Mouse (Mus musculus): ENCODE measurements around the gene Slfn5. TPM values are rescaled to one million over a fixed set of nuclear protein-coding genes. Genes with fewer than 3 reads are reported as not detected.
A peak's percentile ranks its signal among the peaks of the same experiment; 100 is the strongest.

Gene Slfn5
- 0.74 and 0.86 TPM in 2 replicates for polyA plus RNA-seq (2014; fragmentation: Nextera tagmentation; extraction: Ambion mirVana)

- Histone ChIP-seq H3K27ac (ENCODE audit: low read depth, low read length) (no peak within 1 kb of the TSS), H3K9ac (ENCODE audit: low read length) (no peak within 1 kb of the TSS), H3K4me3 (ENCODE audit: low read depth, low read length) (no peak within 1 kb of the TSS), H3K9me3 (ENCODE audit: control insufficient read depth, low read length) (no peaks in the 10 kb centered on the region), H3K36me3 (ENCODE audit: control insufficient read depth, insufficient read depth, low read length) (no peaks in the 10 kb centered on the region), H3K4me2 (ENCODE audit: low read depth) (peak within 1 kb of the TSS; percentile 28), H3K4me1 (ENCODE audit: control insufficient read depth, insufficient read depth, low read length) (peaks cover 2% of the 10 kb centered on the region; the same call in 1 of the 2 replicates), H3K27me3 (ENCODE audit: control insufficient read depth, insufficient read depth, low read length) (peaks cover 30% of the 10 kb centered on the region)
- 9% methylated on average over 10 of the region's 10 CpGs for WGBS
- ATAC-seq (ENCODE audit: insufficient read depth, low FRiP score, low TSS enrichment) (no peak), DNase-seq (ENCODE audit: low spot score) (no peak)
Observed at GRCm38 (mm10) chr11:82950736-82951481, at the start of gene Slfn5. Gene Slfn5, plus strand, starts transcription at chr11:82951349.

GRCm38 (mm10) chr11:82901606-82902310 is 49.4 kb upstream of the Slfn5 start:
- 87% methylated on average over 20 of the region's 20 CpGs for WGBS
- H3K4me3 ChIP-seq (ENCODE audit: low read depth, low read length) = no peak overlapping the region

GRCm38 (mm10) chr11:82904952-82905351 is 46.2 kb upstream of the Slfn5 start:
- Histone ChIP-seq H3K9me3 (ENCODE audit: control insufficient read depth, low read length) (no peaks in the 10 kb centered on the region), H3K36me3 (ENCODE audit: control insufficient read depth, insufficient read depth, low read length) (peaks cover 12% of the 10 kb centered on the region), H3K27me3 (ENCODE audit: control insufficient read depth, insufficient read depth, low read length) (no peaks in the 10 kb centered on the region), H3K9ac (ENCODE audit: low read length) (no peak overlapping the region), H3K4me2 (ENCODE audit: low read depth) (no peak overlapping the region), H3K4me3 (ENCODE audit: low read depth, low read length) (no peak overlapping the region), H3K27ac (ENCODE audit: low read depth, low read length) (no peak overlapping the region), H3K4me1 (ENCODE audit: control insufficient read depth, insufficient read depth, low read length) (peaks cover 3% of the 10 kb centered on the region; the same call in 1 of the 2 replicates)
- DNase-seq (ENCODE audit: low spot score) (no peak), ATAC-seq (ENCODE audit: insufficient read depth, low FRiP score, low TSS enrichment) (no peak)
- WGBS = 72% methylated on average over 8 of the region's 8 CpGs

More at GRCm38 (mm10) chr11:82901606-82902310, 49.4 kb upstream of the Slfn5 start:
- ATAC-seq (ENCODE audit: insufficient read depth, low FRiP score, low TSS enrichment) = no peak
- Histone ChIP-seq H3K9ac (ENCODE audit: low read length) (no peak overlapping the region), H3K27me3 (ENCODE audit: control insufficient read depth, insufficient read depth, low read length) (no peaks in the 10 kb centered on the region), H3K36me3 (ENCODE audit: control insufficient read depth, insufficient read depth, low read length) (peaks cover 12% of the 10 kb centered on the region), H3K27ac (ENCODE audit: low read depth, low read length) (no peak overlapping the region), H3K4me2 (ENCODE audit: low read depth) (no peak overlapping the region), H3K4me1 (ENCODE audit: control insufficient read depth, insufficient read depth, low read length) (no peaks in the 10 kb centered on the region), H3K9me3 (ENCODE audit: control insufficient read depth, low read length) (no peaks in the 10 kb centered on the region)
- no peak for DNase-seq (ENCODE audit: low spot score)

- H3K4me3 ChIP-seq (ENCODE audit: low read depth, low read length) = no peak overlapping the region
Observed at GRCm38 (mm10) chr11:82905816-82906215, 45.3 kb upstream of the Slfn5 start.

GRCm38 (mm10) chr11:82907651-82908607 is 43.2 kb upstream of the Slfn5 start, which contains the start of gene Nle1:
Gene Nle1, minus strand, starts transcription at chr11:82908411.
- Histone ChIP-seq H3K9me3 (ENCODE audit: control insufficient read depth, low read length) (no peaks in the 10 kb centered on the region), H3K4me2 (ENCODE audit: low read depth) (peak within 1 kb of the TSS; percentile 79), H3K4me1 (ENCODE audit: control insufficient read depth, insufficient read depth, low read length) (peaks cover 3% of the 10 kb centered on the region; the same call in 1 of the 2 replicates), H3K27ac (ENCODE audit: low read depth, low read length) (no peak within 1 kb of the TSS), H3K36me3 (ENCODE audit: control insufficient read depth, insufficient read depth, low read length) (peaks cover 6% of the 10 kb centered on the region), H3K4me3 (ENCODE audit: low read depth, low read length) (peak within 1 kb of the TSS; percentile 80), H3K9ac (ENCODE audit: low read length) (peak within 1 kb of the TSS; percentile 83), H3K27me3 (ENCODE audit: control insufficient read depth, insufficient read depth, low read length) (no peaks in the 10 kb centered on the region)
- ATAC-seq (ENCODE audit: insufficient read depth, low FRiP score, low TSS enrichment) = peak; percentile 60
- 2% methylated on average over 71 of the region's 73 CpGs for WGBS
- DNase-seq (ENCODE audit: low spot score) = peak; percentile 92

More at GRCm38 (mm10) chr11:82905816-82906215, 45.3 kb upstream of the Slfn5 start:
- H3K4me2 ChIP-seq (ENCODE audit: low read depth) = no peak overlapping the region
- no peak for DNase-seq (ENCODE audit: low spot score)
- ATAC-seq (ENCODE audit: insufficient read depth, low FRiP score, low TSS enrichment) = no peak
- no peak overlapping the region for H3K9ac ChIP-seq (ENCODE audit: low read length)
- 96% methylated on average over 5 of the region's 5 CpGs for WGBS
- no peak overlapping the region for H3K27ac ChIP-seq (ENCODE audit: low read depth, low read length)
- H3K4me1 ChIP-seq (ENCODE audit: control insufficient read depth, insufficient read depth, low read length) = peaks cover 3% of the 10 kb centered on the region; the same call in 1 of the 2 replicates
- H3K9me3 ChIP-seq (ENCODE audit: control insufficient read depth, low read length) = no peaks in the 10 kb centered on the region
- H3K27me3 ChIP-seq (ENCODE audit: control insufficient read depth, insufficient read depth, low read length) = no peaks in the 10 kb centered on the region
- peaks cover 12% of the 10 kb centered on the region for H3K36me3 ChIP-seq (ENCODE audit: control insufficient read depth, insufficient read depth, low read length)

GRCm38 (mm10) chr11:82908608-82908989 is 42.5 kb upstream of the Slfn5 start:
- no peaks in the 10 kb centered on the region for H3K9me3 ChIP-seq (ENCODE audit: control insufficient read depth, low read length)
- ATAC-seq (ENCODE audit: insufficient read depth, low FRiP score, low TSS enrichment) = 0 out of 2 replicates have a peak, but pooled peaks have one; percentile 4
- WGBS = 87% methylated on average over 3 of the region's 10 CpGs
- no peak overlapping the region for H3K9ac ChIP-seq (ENCODE audit: low read length)
- DNase-seq (ENCODE audit: low spot score) = no peak
- H3K4me3 ChIP-seq (ENCODE audit: low read depth, low read length) = no peak overlapping the region; the same call in 1 of the 2 replicates
- no peaks in the 10 kb centered on the region for H3K27me3 ChIP-seq (ENCODE audit: control insufficient read depth, insufficient read depth, low read length)
- H3K4me1 ChIP-seq (ENCODE audit: control insufficient read depth, insufficient read depth, low read length) = peaks cover 3% of the 10 kb centered on the region; the same call in 1 of the 2 replicates
- H3K36me3 ChIP-seq (ENCODE audit: control insufficient read depth, insufficient read depth, low read length) = peaks cover 6% of the 10 kb centered on the region
- H3K4me2 ChIP-seq (ENCODE audit: low read depth) = peak overlapping the region; percentile 79; the same call in 1 of the 2 replicates
- no peak overlapping the region for H3K27ac ChIP-seq (ENCODE audit: low read depth, low read length)

GRCm38 (mm10) chr11:82910250-82910649 is 40.9 kb upstream of the Slfn5 start, which contains the start of gene Unc45b:
Gene Unc45b, plus strand, starts transcription at chr11:82910550.
- DNase-seq (ENCODE audit: low spot score) (no peak), ATAC-seq (ENCODE audit: insufficient read depth, low FRiP score, low TSS enrichment) (no peak)
- H3K4me2 ChIP-seq (ENCODE audit: low read depth) = no peak within 1 kb of the TSS
- peaks cover 2% of the 10 kb centered on the region; the same call in 1 of the 2 replicates for H3K36me3 ChIP-seq (ENCODE audit: control insufficient read depth, insufficient read depth, low read length)
- no peak within 1 kb of the TSS for H3K9ac ChIP-seq (ENCODE audit: low read length)
- peaks cover 3% of the 10 kb centered on the region; the same call in 1 of the 2 replicates for H3K4me1 ChIP-seq (ENCODE audit: control insufficient read depth, insufficient read depth, low read length)
- H3K27ac ChIP-seq (ENCODE audit: low read depth, low read length) = no peak within 1 kb of the TSS
- H3K9me3 ChIP-seq (ENCODE audit: control insufficient read depth, low read length) = no peaks in the 10 kb centered on the region
- no peak within 1 kb of the TSS for H3K4me3 ChIP-seq (ENCODE audit: low read depth, low read length)
- no peaks in the 10 kb centered on the region for H3K27me3 ChIP-seq (ENCODE audit: control insufficient read depth, insufficient read depth, low read length)
- WGBS = 80% methylated on average over 4 of the region's 4 CpGs
